Mouse (Mus musculus): ENCODE results near the gene Fam57a. TPM values are rescaled to one million over a fixed set of nuclear protein-coding genes. Genes with fewer than 3 reads are reported as not detected.

The Fam57a gene
- polyA plus RNA-seq, 1 experiment from 2014 or later = 34.2 TPM

GRCm38 (mm10) chr11:76246439-76246838, 67.0 kb downstream of the Fam57a start:
- peaks cover 14% of the 10 kb centered on the region for H3K4me1 ChIP-seq (ENCODE audit: control insufficient read depth, insufficient read depth, low read length)
- peaks cover 40% of the 10 kb centered on the region; the same call in 1 of the 2 replicates for H3K36me3 ChIP-seq (ENCODE audit: control insufficient read depth, insufficient read depth, low read length)
- H3K27ac ChIP-seq (replicated peaks; ENCODE audit: low read depth, low read length) = no peak overlapping the region
- no peak overlapping the region for H3K4me3 ChIP-seq (ENCODE audit: low read depth, low read length)
- DNase-seq (ENCODE audit: low spot score) (no peak), ATAC-seq (ENCODE audit: low read depth) (no peak)
- no peaks in the 10 kb centered on the region for H3K27me3 ChIP-seq (replicated peaks; ENCODE audit: control insufficient read depth, insufficient read depth, low read length)
- no peaks in the 10 kb centered on the region for H3K9me3 ChIP-seq (ENCODE audit: control insufficient read depth, low read length)
- no peak overlapping the region for H3K9ac ChIP-seq (ENCODE audit: low read depth, low read length)
- no peak overlapping the region for H3K4me2 ChIP-seq (ENCODE audit: low read depth, low read length)

GRCm38 (mm10) chr11:76247239-76247638, 67.8 kb downstream of the Fam57a start:
- H3K9me3 ChIP-seq (ENCODE audit: control insufficient read depth, low read length) = no peaks in the 10 kb centered on the region
- peaks cover 43% of the 10 kb centered on the region; the same call in 1 of the 2 replicates for H3K36me3 ChIP-seq (ENCODE audit: control insufficient read depth, insufficient read depth, low read length)
- H3K4me3 ChIP-seq (ENCODE audit: low read depth, low read length) = no peak overlapping the region
- DNase-seq (ENCODE audit: low spot score) (no peak), ATAC-seq (ENCODE audit: low read depth) (no peak)
- H3K4me1 ChIP-seq (ENCODE audit: control insufficient read depth, insufficient read depth, low read length) = peaks cover 14% of the 10 kb centered on the region
- no peak overlapping the region for H3K4me2 ChIP-seq (ENCODE audit: low read depth, low read length)
- 48% methylated on average over 2 of the region's 2 CpGs for WGBS
- H3K27ac ChIP-seq (replicated peaks; ENCODE audit: low read depth, low read length) = no peak overlapping the region
- H3K9ac ChIP-seq (ENCODE audit: low read depth, low read length) = no peak overlapping the region
- no peaks in the 10 kb centered on the region for H3K27me3 ChIP-seq (replicated peaks; ENCODE audit: control insufficient read depth, insufficient read depth, low read length)

- Histone ChIP-seq H3K27ac (replicated peaks; ENCODE audit: low read depth, low read length) (no peak overlapping the region), H3K9ac (ENCODE audit: low read depth, low read length) (no peak overlapping the region)
- whole genome bisulfite sequencing = 54% methylated on average over 3 of the region's 3 CpGs
Observed at GRCm38 (mm10) chr11:76252036-76252435, 72.6 kb downstream of the Fam57a start.

GRCm38 (mm10) chr11:76253145-76253917, 73.9 kb downstream of the Fam57a start:
- Histone ChIP-seq H3K36me3 (ENCODE audit: control insufficient read depth, insufficient read depth, low read length) (peaks cover 47% of the 10 kb centered on the region), H3K27ac (replicated peaks; ENCODE audit: low read depth, low read length) (peak overlapping the region; percentile 49), H3K9me3 (ENCODE audit: control insufficient read depth, low read length) (no peaks in the 10 kb centered on the region), H3K27me3 (replicated peaks; ENCODE audit: control insufficient read depth, insufficient read depth, low read length) (no peaks in the 10 kb centered on the region), H3K4me1 (ENCODE audit: control insufficient read depth, insufficient read depth, low read length) (0 out of 2 replicates have a peak, but pooled peaks cover 11% of the 10 kb centered on the region), H3K4me3 (ENCODE audit: low read depth, low read length) (no peak overlapping the region), H3K4me2 (ENCODE audit: low read depth, low read length) (no peak overlapping the region), H3K9ac (ENCODE audit: low read depth, low read length) (no peak overlapping the region)
- ATAC-seq (ENCODE audit: low read depth) (peak; percentile 74), DNase-seq (ENCODE audit: low spot score) (peak; percentile 91)
- WGBS = 40% methylated on average over 5 of the region's 5 CpGs

More at GRCm38 (mm10) chr11:76252036-76252435, 72.6 kb downstream of the Fam57a start:
- no peaks in the 10 kb centered on the region for H3K9me3 ChIP-seq (ENCODE audit: control insufficient read depth, low read length)
- no peaks in the 10 kb centered on the region for H3K27me3 ChIP-seq (replicated peaks; ENCODE audit: control insufficient read depth, insufficient read depth, low read length)
- ATAC-seq (ENCODE audit: low read depth) = no peak
- 0 out of 2 replicates have a peak, but pooled peaks cover 11% of the 10 kb centered on the region for H3K4me1 ChIP-seq (ENCODE audit: control insufficient read depth, insufficient read depth, low read length)
- H3K4me3 ChIP-seq (ENCODE audit: low read depth, low read length) = no peak overlapping the region
- H3K36me3 ChIP-seq (ENCODE audit: control insufficient read depth, insufficient read depth, low read length) = peaks cover 49% of the 10 kb centered on the region; the same call in 1 of the 2 replicates
- H3K4me2 ChIP-seq (ENCODE audit: low read depth, low read length) = no peak overlapping the region
- peak; percentile 48 for DNase-seq (ENCODE audit: low spot score)

- WGBS = 74% methylated on average over 4 of the region's 4 CpGs
- H3K4me2 ChIP-seq (ENCODE audit: low read depth, low read length) = no peak overlapping the region
- H3K36me3 ChIP-seq (ENCODE audit: control insufficient read depth, insufficient read depth, low read length) = peaks cover 47% of the 10 kb centered on the region
- H3K9me3 ChIP-seq (ENCODE audit: control insufficient read depth, low read length) = no peaks in the 10 kb centered on the region
- H3K4me1 ChIP-seq (ENCODE audit: control insufficient read depth, insufficient read depth, low read length) = 0 out of 2 replicates have a peak, but pooled peaks cover 11% of the 10 kb centered on the region
- H3K27me3 ChIP-seq (replicated peaks; ENCODE audit: control insufficient read depth, insufficient read depth, low read length) = no peaks in the 10 kb centered on the region
- no peak overlapping the region for H3K27ac ChIP-seq (replicated peaks; ENCODE audit: low read depth, low read length)
- no peak overlapping the region for H3K9ac ChIP-seq (ENCODE audit: low read depth, low read length)
- H3K4me3 ChIP-seq (ENCODE audit: low read depth, low read length) = no peak overlapping the region
- DNase-seq (ENCODE audit: low spot score) (no peak), ATAC-seq (ENCODE audit: low read depth) (peak; percentile 30; the same call in 1 of the 2 replicates)
Observed at GRCm38 (mm10) chr11:76253918-76254264, 74.4 kb downstream of the Fam57a start.

- 0 out of 2 replicates have a peak, but pooled peaks cover 11% of the 10 kb centered on the region for H3K4me1 ChIP-seq (ENCODE audit: control insufficient read depth, insufficient read depth, low read length)
- peaks cover 45% of the 10 kb centered on the region for H3K36me3 ChIP-seq (ENCODE audit: control insufficient read depth, insufficient read depth, low read length)
- peak; percentile 19; the same call in 1 of the 2 replicates for ATAC-seq (ENCODE audit: low read depth)
- no peak overlapping the region for H3K4me2 ChIP-seq (ENCODE audit: low read depth, low read length)
- WGBS = 41% methylated on average over 4 of the region's 4 CpGs
- DNase-seq (ENCODE audit: low spot score) = peak; percentile 61
- H3K27me3 ChIP-seq (replicated peaks; ENCODE audit: control insufficient read depth, insufficient read depth, low read length) = no peaks in the 10 kb centered on the region
- H3K9ac ChIP-seq (ENCODE audit: low read depth, low read length) = no peak overlapping the region
- H3K9me3 ChIP-seq (ENCODE audit: control insufficient read depth, low read length) = no peaks in the 10 kb centered on the region
- H3K4me3 ChIP-seq (ENCODE audit: low read depth, low read length) = no peak overlapping the region
- H3K27ac ChIP-seq (replicated peaks; ENCODE audit: low read depth, low read length) = no peak overlapping the region; the same call in 1 of the 2 replicates
Observed at GRCm38 (mm10) chr11:76255431-76256001, 76.0 kb downstream of the Fam57a start.

GRCm38 (mm10) chr11:76256129-76256528, 76.7 kb downstream of the Fam57a start:
- ATAC-seq (ENCODE audit: low read depth) = no peak

GRCm38 (mm10) chr11:76257386-76257785, 77.9 kb downstream of the Fam57a start:
- no peak overlapping the region for H3K27ac ChIP-seq (replicated peaks; ENCODE audit: low read depth, low read length)
- H3K9me3 ChIP-seq (ENCODE audit: control insufficient read depth, low read length) = no peaks in the 10 kb centered on the region
- DNase-seq (ENCODE audit: low spot score) (no peak), ATAC-seq (ENCODE audit: low read depth) (no peak)
- H3K4me2 ChIP-seq (ENCODE audit: low read depth, low read length) = no peak overlapping the region
- peaks cover 52% of the 10 kb centered on the region for H3K36me3 ChIP-seq (ENCODE audit: control insufficient read depth, insufficient read depth, low read length)
- 79% methylated on average over 4 of the region's 4 CpGs for WGBS
- no peaks in the 10 kb centered on the region for H3K27me3 ChIP-seq (replicated peaks; ENCODE audit: control insufficient read depth, insufficient read depth, low read length)
- H3K4me3 ChIP-seq (ENCODE audit: low read depth, low read length) = no peak overlapping the region
- H3K9ac ChIP-seq (ENCODE audit: low read depth, low read length) = no peak overlapping the region
- H3K4me1 ChIP-seq (ENCODE audit: control insufficient read depth, insufficient read depth, low read length) = 0 out of 2 replicates have a peak, but pooled peaks cover 11% of the 10 kb centered on the region

More at GRCm38 (mm10) chr11:76256129-76256528, 76.7 kb downstream of the Fam57a start:
- Histone ChIP-seq H3K36me3 (ENCODE audit: control insufficient read depth, insufficient read depth, low read length) (peaks cover 45% of the 10 kb centered on the region), H3K4me1 (ENCODE audit: control insufficient read depth, insufficient read depth, low read length) (0 out of 2 replicates have a peak, but pooled peaks cover 11% of the 10 kb centered on the region), H3K27me3 (replicated peaks; ENCODE audit: control insufficient read depth, insufficient read depth, low read length) (no peaks in the 10 kb centered on the region), H3K9ac (ENCODE audit: low read depth, low read length) (no peak overlapping the region; the same call in 1 of the 2 replicates), H3K9me3 (ENCODE audit: control insufficient read depth, low read length) (no peaks in the 10 kb centered on the region), H3K4me2 (ENCODE audit: low read depth, low read length) (no peak overlapping the region), H3K27ac (replicated peaks; ENCODE audit: low read depth, low read length) (peak overlapping the region; percentile 13; the same call in 1 of the 2 replicates), H3K4me3 (ENCODE audit: low read depth, low read length) (no peak overlapping the region)
- DNase-seq (ENCODE audit: low spot score) = no peak
- WGBS = 19% methylated on average over 5 of the region's 5 CpGs

Data from embryonic facial prominence, embryonic 14.5 days (tissue).